Mouse (Mus musculus): ENCODE results near the gene Tmem37. TPM values are rescaled to one million over a fixed set of nuclear protein-coding genes. Genes with fewer than 3 reads are reported as not detected.

Tmem37 gene
- polyA plus RNA-seq, 1 experiment from 2014 or later: 201 TPM

- no peaks in the 10 kb centered on the region for H3K36me3 ChIP-seq (replicated peaks; ENCODE audit: insufficient read depth, low read length)
- WGBS (ENCODE audit: insufficient replicate concordance): 53% methylated on average over 5 of the region's 5 CpGs
- ATAC-seq: no peak
Observed at GRCm38 (mm10) chr1:120083921-120084517, 10.1 kb upstream of the Tmem37 start.

GRCm38 (mm10) chr1:120082957-120083585 is 9.2 kb upstream of the Tmem37 start:
- ATAC-seq (peak; percentile 67), DNase-seq (peak; percentile 55)
- Histone ChIP-seq H3K36me3 (replicated peaks; ENCODE audit: insufficient read depth, low read length) (no peaks in the 10 kb centered on the region), H3K9ac (replicated peaks) (0 out of 2 replicates have a peak overlapping the region, but pooled peaks have one; percentile 7), H3K27ac (ENCODE audit: low read depth) (no peak overlapping the region), H3K4me1 (ENCODE audit: insufficient read depth) (peaks cover 11% of the 10 kb centered on the region; the same call in 1 of the 2 replicates), H3K4me2 (ENCODE audit: low read depth, low read length) (0 out of 2 replicates have a peak overlapping the region, but pooled peaks have one; percentile 26), H3K9me3 (ENCODE audit: low read length) (no peaks in the 10 kb centered on the region), H3K4me3 (ENCODE audit: low read depth, low read length) (no peak overlapping the region), H3K27me3 (ENCODE audit: insufficient read depth, low read length) (no peaks in the 10 kb centered on the region)
- TF ChIP-seq CTCF (IDR thresholded peaks at IDR 0.05; ENCODE audit: low read depth): no peak
- 27% methylated on average over 7 of the region's 7 CpGs for WGBS (ENCODE audit: insufficient replicate concordance)

More at GRCm38 (mm10) chr1:120083921-120084517, 10.1 kb upstream of the Tmem37 start:
- no peak overlapping the region for H3K27ac ChIP-seq (ENCODE audit: low read depth)
- no peaks in the 10 kb centered on the region for H3K27me3 ChIP-seq (ENCODE audit: insufficient read depth, low read length)
- H3K4me3 ChIP-seq (ENCODE audit: low read depth, low read length): no peak overlapping the region
- H3K9me3 ChIP-seq (ENCODE audit: low read length): no peaks in the 10 kb centered on the region
- H3K9ac ChIP-seq (replicated peaks): no peak overlapping the region
- DNase-seq: no peak
- TF ChIP-seq EP300 (IDR thresholded peaks at IDR 0.05; ENCODE audit: low read depth) (no peak), CTCF (IDR thresholded peaks at IDR 0.05; ENCODE audit: low read depth) (no peak)
- peaks cover 11% of the 10 kb centered on the region; the same call in 1 of the 2 replicates for H3K4me1 ChIP-seq (ENCODE audit: insufficient read depth)
- no peak overlapping the region for H3K4me2 ChIP-seq (ENCODE audit: low read depth, low read length)

GRCm38 (mm10) chr1:120080632-120081031 is 6.8 kb upstream of the Tmem37 start:
- ATAC-seq (peak; percentile 14; the same call in 1 of the 2 replicates), DNase-seq (no peak)
- Histone ChIP-seq H3K27ac (ENCODE audit: low read depth) (no peak overlapping the region), H3K9ac (replicated peaks) (no peak overlapping the region), H3K4me1 (ENCODE audit: insufficient read depth) (peaks cover 9% of the 10 kb centered on the region; the same call in 1 of the 2 replicates), H3K27me3 (ENCODE audit: insufficient read depth, low read length) (no peaks in the 10 kb centered on the region), H3K4me3 (ENCODE audit: low read depth, low read length) (no peak overlapping the region), H3K36me3 (replicated peaks; ENCODE audit: insufficient read depth, low read length) (no peaks in the 10 kb centered on the region), H3K9me3 (ENCODE audit: low read length) (no peaks in the 10 kb centered on the region), H3K4me2 (ENCODE audit: low read depth, low read length) (no peak overlapping the region)
- TF ChIP-seq EP300 (IDR thresholded peaks at IDR 0.05; ENCODE audit: low read depth) (no peak), CTCF (IDR thresholded peaks at IDR 0.05; ENCODE audit: low read depth) (no peak)
- WGBS (ENCODE audit: insufficient replicate concordance): 71% methylated on average over 1 of the region's 1 CpGs

- no peak overlapping the region for H3K9ac ChIP-seq (replicated peaks)
- TF ChIP-seq EP300 (IDR thresholded peaks at IDR 0.05; ENCODE audit: low read depth) (no peak), CTCF (IDR thresholded peaks at IDR 0.05; ENCODE audit: low read depth) (no peak)
- H3K27ac ChIP-seq (ENCODE audit: low read depth): no peak overlapping the region
- no peaks in the 10 kb centered on the region for H3K36me3 ChIP-seq (replicated peaks; ENCODE audit: insufficient read depth, low read length)
- H3K9me3 ChIP-seq (ENCODE audit: low read length): no peaks in the 10 kb centered on the region
- no peaks in the 10 kb centered on the region for H3K27me3 ChIP-seq (ENCODE audit: insufficient read depth, low read length)
- H3K4me2 ChIP-seq (ENCODE audit: low read depth, low read length): no peak overlapping the region
- ATAC-seq (no peak), DNase-seq (no peak)
- no peak overlapping the region for H3K4me3 ChIP-seq (ENCODE audit: low read depth, low read length)
- H3K4me1 ChIP-seq (ENCODE audit: insufficient read depth): peaks cover 9% of the 10 kb centered on the region; the same call in 1 of the 2 replicates
- 40% methylated on average over 9 of the region's 9 CpGs for WGBS (ENCODE audit: insufficient replicate concordance)
Observed at GRCm38 (mm10) chr1:120077746-120078410, 4.0 kb upstream of the Tmem37 start.

DNA sequence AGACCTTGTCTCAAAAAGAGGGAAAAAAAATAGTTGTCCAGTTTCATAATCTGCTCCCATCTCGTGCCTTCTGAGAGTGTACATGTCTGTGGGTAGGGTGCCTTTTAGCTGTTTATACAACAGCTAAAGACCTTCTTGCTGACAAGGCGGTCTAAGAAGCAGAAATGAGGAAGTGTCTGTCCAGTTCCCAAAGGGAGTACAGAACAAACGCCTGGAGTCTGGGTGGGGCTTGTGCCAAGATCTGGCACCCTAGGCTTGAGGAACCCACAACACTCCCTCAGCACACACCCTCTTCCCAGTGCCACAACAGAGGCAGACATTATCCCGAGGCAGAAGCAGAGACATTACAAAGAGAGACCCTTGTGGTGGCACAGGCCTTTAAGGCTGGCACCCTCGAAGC is 1.6 kb upstream of the Tmem37 start:
- WGBS (ENCODE audit: insufficient replicate concordance): 39% methylated on average over 5 of the region's 5 CpGs
- Histone ChIP-seq H3K4me2 (ENCODE audit: low read depth, low read length) (no peak overlapping the region), H3K9ac (replicated peaks) (no peak overlapping the region), H3K4me3 (ENCODE audit: low read depth, low read length) (no peak overlapping the region), H3K9me3 (ENCODE audit: low read length) (no peaks in the 10 kb centered on the region), H3K27ac (ENCODE audit: low read depth) (0 out of 2 replicates have a peak overlapping the region, but pooled peaks have one; percentile 29), H3K4me1 (ENCODE audit: insufficient read depth) (peaks cover 19% of the 10 kb centered on the region), H3K36me3 (replicated peaks; ENCODE audit: insufficient read depth, low read length) (no peaks in the 10 kb centered on the region), H3K27me3 (ENCODE audit: insufficient read depth, low read length) (no peaks in the 10 kb centered on the region)
- ATAC-seq (no peak), DNase-seq (no peak)
- no peak for TF ChIP-seq CTCF (IDR thresholded peaks at IDR 0.05; ENCODE audit: low read depth)
- TF ChIP-seq EP300 (IDR thresholded peaks at IDR 0.05; ENCODE audit: low read depth): no peak

DNA sequence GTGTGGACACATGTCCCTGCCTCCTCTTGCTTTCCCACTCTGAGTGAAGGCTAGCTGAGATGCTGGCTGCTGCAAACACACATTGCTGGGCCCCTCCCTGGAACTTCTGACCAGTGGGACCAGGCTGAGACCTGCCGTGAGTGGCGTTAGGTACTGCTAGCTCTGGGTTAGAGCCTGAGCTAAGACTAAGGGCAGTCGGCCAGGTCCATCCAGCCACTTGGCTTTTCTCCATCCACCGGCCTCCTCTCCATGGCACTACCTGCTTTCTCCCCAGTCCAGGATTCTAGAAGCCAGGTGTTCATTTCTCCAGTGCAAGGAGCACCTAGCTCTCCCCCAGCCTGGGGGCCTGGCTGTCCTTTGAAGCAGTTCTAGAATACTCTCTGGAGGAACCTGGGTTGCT is 1.1 kb upstream of the Tmem37 start:
- ATAC-seq (no peak), DNase-seq (no peak)
- Histone ChIP-seq H3K4me1 (ENCODE audit: insufficient read depth) (peaks cover 19% of the 10 kb centered on the region), H3K27me3 (ENCODE audit: insufficient read depth, low read length) (no peaks in the 10 kb centered on the region), H3K27ac (ENCODE audit: low read depth) (0 out of 2 replicates have a peak overlapping the region, but pooled peaks have one; percentile 2), H3K4me2 (ENCODE audit: low read depth, low read length) (no peak overlapping the region), H3K36me3 (replicated peaks; ENCODE audit: insufficient read depth, low read length) (no peaks in the 10 kb centered on the region), H3K4me3 (ENCODE audit: low read depth, low read length) (no peak overlapping the region), H3K9me3 (ENCODE audit: low read length) (no peaks in the 10 kb centered on the region), H3K9ac (replicated peaks) (no peak overlapping the region)
- no peak for TF ChIP-seq EP300 (IDR thresholded peaks at IDR 0.05; ENCODE audit: low read depth)
- TF ChIP-seq CTCF (IDR thresholded peaks at IDR 0.05; ENCODE audit: low read depth): no peak
- 55% methylated on average over 4 of the region's 4 CpGs for WGBS (ENCODE audit: insufficient replicate concordance)

All from liver, postnatal 0 days (tissue).